Mouse (Mus musculus): ENCODE measurements at regions not wholly inside any gene's neighbourhood (a gene's known extent, or its start where the extent isn't known, plus 50 kb on each side); places are given as distances from the start of the nearest gene placed in this dataset.

DNA sequence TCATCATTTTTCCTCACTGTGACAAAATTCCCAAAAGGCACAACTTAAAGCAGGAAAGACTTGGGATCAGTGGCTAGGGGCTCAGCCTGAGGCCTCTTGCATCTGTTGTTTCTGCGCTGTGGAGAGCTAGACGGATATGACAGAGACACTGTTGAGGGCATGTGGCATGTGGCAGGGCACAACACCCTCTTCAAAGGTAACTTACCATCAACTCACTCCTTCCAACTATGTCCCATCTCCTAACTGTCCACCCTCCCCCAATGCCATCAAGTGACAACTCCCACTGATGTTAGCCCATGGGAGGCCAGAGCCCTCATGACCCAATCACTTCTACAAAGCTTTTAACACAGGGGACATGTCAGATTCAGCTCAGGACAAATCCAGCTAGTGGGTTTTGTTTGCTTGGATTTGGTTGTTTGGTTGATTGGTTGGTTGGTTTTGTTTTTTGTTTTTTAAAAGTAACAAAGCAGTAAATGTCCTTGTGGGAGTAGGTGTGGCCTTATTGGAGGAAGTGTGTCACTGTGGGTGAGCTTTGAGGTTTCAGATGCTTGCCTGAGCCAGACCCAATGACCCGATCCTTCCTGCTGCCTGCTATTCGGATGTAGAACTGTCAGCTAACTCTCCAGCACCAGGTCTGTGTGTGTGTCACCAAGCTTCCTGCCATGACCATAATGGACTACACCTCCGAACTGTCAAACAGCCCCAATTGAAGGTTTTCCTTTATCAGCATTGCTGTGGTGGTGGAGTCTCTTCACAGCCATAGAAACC, 53.2 kb upstream of the Lef1 start:
- TF ChIP-seq POLR2A (IDR thresholded peaks at IDR 0.05; ENCODE audit: low read depth, low read length) (no peak), CTCF (IDR thresholded peaks at IDR 0.05; ENCODE audit: borderline replicate concordance, insufficient read depth, low read length) (no peak)
- Histone ChIP-seq H3K27ac (ENCODE audit: insufficient read depth, low read length) (no peak overlapping the region), H3K4me3 (ENCODE audit: insufficient read depth, low read length) (no peak overlapping the region), H3K4me1 (ENCODE audit: control insufficient read depth, insufficient read depth, low read length) (no peaks in the 10 kb centered on the region; the same call in 1 of the 2 replicates)

- TF ChIP-seq CTCF (IDR thresholded peaks at IDR 0.05; ENCODE audit: borderline replicate concordance, insufficient read depth, low read length) (no peak), POLR2A (IDR thresholded peaks at IDR 0.05; ENCODE audit: low read depth, low read length) (no peak)
- no peak overlapping the region for H3K27ac ChIP-seq (ENCODE audit: insufficient read depth, low read length)
- H3K4me1 ChIP-seq (ENCODE audit: control insufficient read depth, insufficient read depth, low read length): peaks cover 4% of the 10 kb centered on the region; the same call in 1 of the 2 replicates
- H3K4me3 ChIP-seq (ENCODE audit: insufficient read depth, low read length): no peak overlapping the region
These were observed 55.9 kb upstream of the Lef1 start for GRCm38 (mm10) chr3:131054241-131054972.

- H3K27ac ChIP-seq (ENCODE audit: insufficient read depth, low read length): no peak overlapping the region
- TF ChIP-seq POLR2A (IDR thresholded peaks at IDR 0.05; ENCODE audit: low read depth, low read length) (no peak), CTCF (IDR thresholded peaks at IDR 0.05; ENCODE audit: borderline replicate concordance, insufficient read depth, low read length) (no peak)
These were observed 62.6 kb upstream of the Lef1 start for GRCm38 (mm10) chr3:131047716-131048115.

GRCm38 (mm10) chr3:131046412-131046811, 63.9 kb upstream of the Lef1 start:
- no peak overlapping the region for H3K27ac ChIP-seq (ENCODE audit: insufficient read depth, low read length)
- no peak for TF ChIP-seq CTCF (IDR thresholded peaks at IDR 0.05; ENCODE audit: borderline replicate concordance, insufficient read depth, low read length)
- TF ChIP-seq POLR2A (IDR thresholded peaks at IDR 0.05; ENCODE audit: low read depth, low read length): no peak
- no peak overlapping the region for H3K4me3 ChIP-seq (ENCODE audit: insufficient read depth, low read length)
- peaks cover 4% of the 10 kb centered on the region; the same call in 1 of the 2 replicates for H3K4me1 ChIP-seq (ENCODE audit: control insufficient read depth, insufficient read depth, low read length)

More at GRCm38 (mm10) chr3:131047716-131048115, 62.6 kb upstream of the Lef1 start:
- Histone ChIP-seq H3K4me1 (ENCODE audit: control insufficient read depth, insufficient read depth, low read length) (peaks cover 4% of the 10 kb centered on the region; the same call in 1 of the 2 replicates), H3K4me3 (ENCODE audit: insufficient read depth, low read length) (no peak overlapping the region)

- H3K4me1 ChIP-seq (ENCODE audit: control insufficient read depth, insufficient read depth, low read length): no peaks in the 10 kb centered on the region
- H3K4me3 ChIP-seq (ENCODE audit: insufficient read depth, low read length): no peak overlapping the region
- no peak overlapping the region for H3K27ac ChIP-seq (ENCODE audit: insufficient read depth, low read length)
- TF ChIP-seq CTCF (IDR thresholded peaks at IDR 0.05; ENCODE audit: borderline replicate concordance, insufficient read depth, low read length): no peak
- no peak for TF ChIP-seq POLR2A (IDR thresholded peaks at IDR 0.05; ENCODE audit: low read depth, low read length)
These were observed 70.0 kb upstream of the Lef1 start for GRCm38 (mm10) chr3:131040214-131040825.

GRCm38 (mm10) chr3:131037095-131037494, 73.2 kb upstream of the Lef1 start:
- no peak for TF ChIP-seq POLR2A (IDR thresholded peaks at IDR 0.05; ENCODE audit: low read depth, low read length)
- TF ChIP-seq CTCF (IDR thresholded peaks at IDR 0.05; ENCODE audit: borderline replicate concordance, insufficient read depth, low read length): no peak
- Histone ChIP-seq H3K4me3 (ENCODE audit: insufficient read depth, low read length) (no peak overlapping the region), H3K27ac (ENCODE audit: insufficient read depth, low read length) (no peak overlapping the region), H3K4me1 (ENCODE audit: control insufficient read depth, insufficient read depth, low read length) (no peaks in the 10 kb centered on the region)

GRCm38 (mm10) chr3:131034774-131035173, 75.5 kb upstream of the Lef1 start:
- Histone ChIP-seq H3K4me1 (ENCODE audit: control insufficient read depth, insufficient read depth, low read length) (no peaks in the 10 kb centered on the region), H3K27ac (ENCODE audit: insufficient read depth, low read length) (no peak overlapping the region), H3K4me3 (ENCODE audit: insufficient read depth, low read length) (no peak overlapping the region)
- TF ChIP-seq CTCF (IDR thresholded peaks at IDR 0.05; ENCODE audit: borderline replicate concordance, insufficient read depth, low read length) (no peak), POLR2A (IDR thresholded peaks at IDR 0.05; ENCODE audit: low read depth, low read length) (no peak)

DNA sequence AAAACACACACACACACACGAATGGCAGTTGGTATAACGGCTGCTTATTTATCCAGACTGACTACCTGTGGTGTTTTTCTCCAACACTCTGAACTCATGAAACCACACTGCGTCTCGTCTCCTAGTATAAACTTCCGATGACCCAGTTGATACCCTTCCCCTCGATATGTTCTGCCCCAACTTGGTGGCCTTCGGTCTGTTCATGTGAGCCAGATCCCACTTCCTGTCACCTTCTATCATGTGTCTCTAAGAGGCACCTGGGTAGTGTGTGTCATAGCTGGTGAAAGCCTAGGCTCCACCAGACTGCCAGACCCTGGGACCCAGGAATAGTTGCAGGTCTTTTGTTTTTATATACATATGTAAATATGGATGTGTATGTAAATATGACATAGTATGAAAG, 83.9 kb upstream of the Lef1 start:
- H3K4me1 ChIP-seq (ENCODE audit: control insufficient read depth, insufficient read depth, low read length): no peaks in the 10 kb centered on the region
- TF ChIP-seq CTCF (IDR thresholded peaks at IDR 0.05; ENCODE audit: borderline replicate concordance, insufficient read depth, low read length): no peak
- no peak for TF ChIP-seq POLR2A (IDR thresholded peaks at IDR 0.05; ENCODE audit: low read depth, low read length)
- no peak overlapping the region for H3K4me3 ChIP-seq (ENCODE audit: insufficient read depth, low read length)
- no peak overlapping the region for H3K27ac ChIP-seq (ENCODE audit: insufficient read depth, low read length)

DNA sequence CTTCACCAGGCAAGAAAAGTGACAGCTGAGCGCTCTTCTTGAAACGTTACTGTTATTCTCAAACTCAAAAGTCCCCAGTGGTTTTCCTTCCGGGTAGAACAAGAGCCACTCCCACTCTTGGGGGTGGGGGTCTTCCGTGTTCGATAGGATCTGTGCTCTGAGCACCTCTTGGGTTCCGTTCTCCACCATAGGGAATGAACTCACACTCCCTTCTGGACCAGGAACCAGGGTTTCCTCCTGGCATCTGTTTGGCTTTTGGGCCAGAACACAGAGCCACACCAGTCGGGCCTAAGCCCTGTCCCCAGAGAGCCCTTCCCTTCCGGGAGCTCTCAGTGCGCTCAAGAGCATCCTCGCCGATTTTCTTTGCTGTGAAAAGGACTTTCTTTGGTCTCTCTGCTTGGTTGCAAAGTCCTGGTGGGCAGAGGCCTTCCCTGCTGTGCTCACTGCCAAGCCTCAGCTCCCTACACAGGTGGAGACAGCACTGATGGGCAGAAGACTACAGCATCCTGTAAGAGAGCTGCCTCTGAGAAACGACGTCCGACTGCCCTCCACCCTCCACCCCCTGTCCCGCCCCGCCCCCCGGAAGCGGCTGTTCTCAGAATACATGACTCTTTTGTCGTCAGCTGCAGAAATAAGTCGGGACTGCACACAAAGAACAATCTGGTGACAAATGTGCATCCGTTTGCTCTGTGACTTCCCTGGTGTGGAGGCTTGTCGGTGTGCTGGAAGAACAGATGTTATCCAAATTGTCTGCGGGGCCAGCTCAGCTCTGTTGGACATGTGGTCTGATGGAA, 90.9 kb upstream of the Lef1 start:
- H3K27ac ChIP-seq (ENCODE audit: insufficient read depth, low read length): no peak overlapping the region
- no peak overlapping the region for H3K4me3 ChIP-seq (ENCODE audit: insufficient read depth, low read length)
- TF ChIP-seq POLR2A (IDR thresholded peaks at IDR 0.05; ENCODE audit: low read depth, low read length) (no peak), CTCF (IDR thresholded peaks at IDR 0.05; ENCODE audit: borderline replicate concordance, insufficient read depth, low read length) (no peak)
- no peaks in the 10 kb centered on the region for H3K4me1 ChIP-seq (ENCODE audit: control insufficient read depth, insufficient read depth, low read length)

Data from embryonic fibroblast, embryonic 13.5 days (primary cell).